Mouse (Mus musculus) heart, embryonic 14.5 days (tissue): ENCODE results near the gene Tm4sf5. TPM values are rescaled to one million over a fixed set of nuclear protein-coding genes. Genes with fewer than 3 reads are reported as not detected.
"Not testable (repeated sequence)": the region's sequence is repeated elsewhere in the genome, so short reads cannot be mapped to it uniquely, and the experiment has no call there.

Experiments
- ATAC-seq: fragments of 200-750 bp; cut with Nextera tagmentation; 2 replicates; pipeline ENCODE4 v1.8.0; 2017; ENCODE audit warnings: low read depth, moderate TSS enrichment; ENCODE audit not compliant: insufficient number of reproducible peaks, insufficient read depth, low FRiP score
- H3K27ac ChIP-seq, 2 experiments: fragments of 200-500 bp in 1 of 2; fragments of 300-500 bp in 1 of 2; sonication (generic) in 1 of 2; replicated peaks in 1 of 2; 2 replicates each; pipeline ENCODE4 v1.5.1; 2012 to 2014; ENCODE audit warnings: low read depth in 2 of 2, low read length in 2 of 2, control low read depth in 1 of 2, mild to moderate bottlenecking in 1 of 2, mixed read lengths in 1 of 2; ENCODE audit not compliant: control insufficient read depth in 1 of 2, insufficient read depth in 1 of 2
- H3K27me3 ChIP-seq: fragments of 300-500 bp; sonication (generic); 2 replicates; pipeline ENCODE4 v1.6.1; 2014; ENCODE audit warnings: mild to moderate bottlenecking, low read length, control low read depth; ENCODE audit not compliant: control insufficient read depth, insufficient read depth
- H3K36me3 ChIP-seq: fragments of 300-500 bp; sonication (generic); 2 replicates; pipeline ENCODE4 v1.6.1; 2014; ENCODE audit warnings: mild to moderate bottlenecking, control low read depth, low read length, mixed read lengths; ENCODE audit not compliant: control insufficient read depth, insufficient read depth
- H3K4me1 ChIP-seq, 2 experiments: fragments of 200-500 bp in 1 of 2; fragments of 300-500 bp in 1 of 2; sonication (generic) in 1 of 2; 2 replicates each; pipeline ENCODE4 v1.6.1; 2012 to 2014; ENCODE audit warnings: low read length in 2 of 2, control low read depth in 1 of 2, mixed read lengths in 1 of 2; ENCODE audit not compliant: control insufficient read depth in 2 of 2, insufficient read depth in 2 of 2
- H3K4me2 ChIP-seq: fragments of 300-500 bp; sonication (generic); 2 replicates; pipeline ENCODE4 v1.6.1; 2014; ENCODE audit warnings: mild to moderate bottlenecking, low read length
- H3K4me3 ChIP-seq, 2 experiments: fragments of 200-500 bp in 1 of 2; fragments of 300-500 bp in 1 of 2; sonication (generic) in 1 of 2; 2 replicates each; pipeline ENCODE4 v1.5.1; 2012 to 2014; ENCODE audit warnings: low read length in 2 of 2, mild to moderate bottlenecking in 2 of 2, control low read depth in 1 of 2, low read depth in 1 of 2, moderate library complexity in 1 of 2; ENCODE audit not compliant: control insufficient read depth in 1 of 2, insufficient read depth in 1 of 2
- H3K9ac ChIP-seq: fragments of 300-500 bp; sonication (generic); 2 replicates; pipeline ENCODE4 v1.6.1; 2014; ENCODE audit warnings: mild to moderate bottlenecking, low read length
- H3K9me3 ChIP-seq: fragments of 300-500 bp; sonication (generic); 2 replicates; pipeline ENCODE4 v1.6.1; 2016; ENCODE audit warnings: low read length, control low read depth; ENCODE audit not compliant: control insufficient read depth
- WGBS: fragments of 180-500 bp; shearing (Covaris S2); extraction: QIAGEN DNeasy Blood & Tissue Kit; methylation state at CpG from one replicate; pipeline ENCODE4 v1.1.7; 2014; 5-methylcytosine and 5-hydroxymethylcytosine counted together
- polyA plus RNA-seq: library from polyadenylated mRNA; unstranded; fragments of >200 nt; fragmentation: Nextera tagmentation; extraction: Ambion mirVana; gene quantifications from 2 replicates; pipeline ENCODE4 v1.2.1, GENCODE M21; 2014

The Tm4sf5 gene
- polyA plus RNA-seq, 1 experiment from 2014 or later: 10.5 TPM

- Histone ChIP-seq H3K4me1 (peaks cover 9 to 20% of the 10 kb centered on the region in 2 experiments), H3K4me3 (no peak overlapping the region), H3K36me3 (no peaks in the 10 kb centered on the region), H3K9me3 (no peaks in the 10 kb centered on the region), H3K27ac (no peak overlapping the region), H3K9ac (no peak overlapping the region), H3K27me3 (peaks cover 5% of the 10 kb centered on the region), H3K4me2 (no peak overlapping the region)
- ATAC-seq: no peak
- 78% methylated on average over 3 of the region's 3 CpGs for WGBS
Measured at GRCm38 (mm10) chr11:70469764-70470163, 35.3 kb upstream of the Tm4sf5 start.

DNA sequence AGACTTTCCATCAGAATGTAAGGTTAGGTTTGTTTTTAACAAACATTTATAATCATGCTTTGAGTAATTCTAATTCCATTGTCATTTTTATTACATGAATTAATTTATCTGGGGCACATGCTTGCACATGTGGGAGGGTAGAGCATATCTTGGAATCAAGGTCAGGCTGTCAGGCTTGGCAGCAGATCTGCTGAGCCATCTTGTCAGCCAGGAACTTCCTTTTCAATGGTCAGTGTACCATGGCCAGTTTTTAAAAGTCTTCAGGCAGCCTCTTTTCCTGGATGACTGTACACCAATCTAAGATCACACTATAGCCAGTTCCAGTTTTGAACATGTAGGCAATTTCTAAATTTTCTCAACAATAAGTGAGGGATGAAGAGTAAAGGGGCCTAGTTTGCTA is 32.3 kb upstream of the Tm4sf5 start:
- no peak for ATAC-seq
- H3K9ac ChIP-seq: no peak overlapping the region
- H3K36me3 ChIP-seq: no peaks in the 10 kb centered on the region
- no peaks in the 10 kb centered on the region for H3K27me3 ChIP-seq
- no peaks in the 10 kb centered on the region; a peak in 2 of 4 replicates for H3K4me1 ChIP-seq
- no peak overlapping the region for H3K4me2 ChIP-seq
- H3K4me3 ChIP-seq: no peak overlapping the region
- H3K27ac ChIP-seq: no peak overlapping the region
- no peaks in the 10 kb centered on the region for H3K9me3 ChIP-seq

- H3K4me2 ChIP-seq, H3K4me3 ChIP-seq, H3K36me3 ChIP-seq, H3K9me3 ChIP-seq, H3K27ac ChIP-seq, ATAC-seq, H3K4me1 ChIP-seq, H3K9ac ChIP-seq, H3K27me3 ChIP-seq: not testable (repeated sequence)
- WGBS: 89% methylated on average over 5 of the region's 5 CpGs
Measured at GRCm38 (mm10) chr11:70473291-70473690, 31.8 kb upstream of the Tm4sf5 start.

- Histone ChIP-seq H3K9me3 (no peaks in the 10 kb centered on the region), H3K4me3 (no peak overlapping the region), H3K4me2 (no peak overlapping the region), H3K36me3 (no peaks in the 10 kb centered on the region), H3K27me3 (no peaks in the 10 kb centered on the region), H3K27ac (no peak overlapping the region), H3K9ac (no peak overlapping the region), H3K4me1 (no peaks in the 10 kb centered on the region; a peak in 1 of 4 replicates)
- WGBS: 56% methylated on average over 12 of the region's 12 CpGs
- no peak for ATAC-seq
Measured at GRCm38 (mm10) chr11:70474872-70475534, 30.0 kb upstream of the Tm4sf5 start.

GRCm38 (mm10) chr11:70485498-70485897 is 19.5 kb upstream of the Tm4sf5 start:
- Histone ChIP-seq H3K27me3 (no peaks in the 10 kb centered on the region), H3K9ac (no peak overlapping the region), H3K4me3 (no peak overlapping the region), H3K4me2 (no peak overlapping the region), H3K9me3 (no peaks in the 10 kb centered on the region), H3K4me1 (no peaks in the 10 kb centered on the region), H3K27ac (no peak overlapping the region), H3K36me3 (no peaks in the 10 kb centered on the region)
- no peak for ATAC-seq
- WGBS: 41% methylated on average over 2 of the region's 2 CpGs

DNA sequence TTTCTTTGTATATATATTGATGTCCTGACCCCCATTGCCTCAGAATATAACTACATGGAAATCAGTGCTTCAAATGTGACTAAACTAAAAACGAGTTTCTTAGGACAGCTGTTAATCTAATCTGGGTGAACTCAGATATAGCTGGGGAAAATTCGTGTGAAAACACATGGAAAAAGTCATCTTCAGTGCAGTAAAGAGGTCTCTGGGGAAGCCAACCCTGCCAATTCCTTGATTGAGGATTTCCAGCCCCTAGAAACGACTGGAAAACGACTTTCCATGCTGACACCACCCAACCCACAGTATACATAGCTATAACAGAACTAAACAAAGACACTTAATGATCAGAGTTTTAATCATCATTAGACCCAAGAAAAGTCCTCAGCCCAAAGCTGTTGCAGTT is 17.2 kb upstream of the Tm4sf5 start:
- 29% methylated on average over 4 of the region's 4 CpGs for WGBS
- H3K4me1 ChIP-seq: no peaks in the 10 kb centered on the region
- ATAC-seq: no peak

GRCm38 (mm10) chr11:70489138-70489537 is 15.9 kb upstream of the Tm4sf5 start:
- Histone ChIP-seq H3K27ac (no peak overlapping the region), H3K27me3 (no peaks in the 10 kb centered on the region), H3K36me3 (no peaks in the 10 kb centered on the region), H3K4me3 (no peak overlapping the region), H3K9me3 (no peaks in the 10 kb centered on the region), H3K4me1 (no peaks in the 10 kb centered on the region), H3K4me2 (no peak overlapping the region), H3K9ac (no peak overlapping the region)
- no peak for ATAC-seq
- 75% methylated on average over 3 of the region's 3 CpGs for WGBS

More for the DNA sequence above, 17.2 kb upstream of the Tm4sf5 start:
- no peak overlapping the region for H3K4me3 ChIP-seq
- H3K4me2 ChIP-seq: no peak overlapping the region
- no peaks in the 10 kb centered on the region for H3K27me3 ChIP-seq
- no peak overlapping the region for H3K9ac ChIP-seq
- no peak overlapping the region for H3K27ac ChIP-seq
- no peaks in the 10 kb centered on the region for H3K9me3 ChIP-seq
- no peaks in the 10 kb centered on the region for H3K36me3 ChIP-seq

DNA sequence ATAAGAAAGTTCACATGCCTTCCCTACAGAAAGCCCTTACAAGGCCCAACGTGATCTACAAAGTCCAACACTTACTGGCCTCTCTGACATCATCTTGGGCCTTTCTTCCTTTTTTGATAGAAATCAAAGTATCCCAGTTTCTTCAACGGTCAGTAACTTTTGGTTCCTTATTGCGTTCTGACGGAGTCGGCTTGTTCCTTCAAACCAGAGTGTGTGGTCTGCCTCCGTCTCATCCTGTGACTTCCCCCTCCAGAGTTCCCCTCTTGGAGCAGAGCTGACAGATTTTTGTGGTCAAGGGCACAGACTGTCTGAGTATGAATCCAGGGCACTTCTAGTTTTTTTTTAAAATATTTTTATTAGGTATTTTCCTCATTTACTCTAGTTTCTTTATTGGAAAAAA is 15.4 kb upstream of the Tm4sf5 start:
- Histone ChIP-seq H3K27me3 (no peaks in the 10 kb centered on the region), H3K9me3 (no peaks in the 10 kb centered on the region), H3K4me1 (no peaks in the 10 kb centered on the region), H3K9ac (no peak overlapping the region), H3K4me3 (no peak overlapping the region), H3K4me2 (no peak overlapping the region), H3K36me3 (no peaks in the 10 kb centered on the region), H3K27ac (no peak overlapping the region)
- WGBS: 79% methylated on average over 6 of the region's 6 CpGs
- ATAC-seq: no peak
